Mouse (Mus musculus): ENCODE measurements around the gene Slco4a1.

Gene Slco4a1

GRCm38 (mm10) chr2:180501217-180501967, 45.3 kb downstream of the Slco4a1 start:
- CTCF ChIA-PET: no interaction called here

- CTCF ChIA-PET: no interaction called here
Observed at GRCm38 (mm10) chr2:180506281-180506680, 50.2 kb downstream of the Slco4a1 start.

DNA sequence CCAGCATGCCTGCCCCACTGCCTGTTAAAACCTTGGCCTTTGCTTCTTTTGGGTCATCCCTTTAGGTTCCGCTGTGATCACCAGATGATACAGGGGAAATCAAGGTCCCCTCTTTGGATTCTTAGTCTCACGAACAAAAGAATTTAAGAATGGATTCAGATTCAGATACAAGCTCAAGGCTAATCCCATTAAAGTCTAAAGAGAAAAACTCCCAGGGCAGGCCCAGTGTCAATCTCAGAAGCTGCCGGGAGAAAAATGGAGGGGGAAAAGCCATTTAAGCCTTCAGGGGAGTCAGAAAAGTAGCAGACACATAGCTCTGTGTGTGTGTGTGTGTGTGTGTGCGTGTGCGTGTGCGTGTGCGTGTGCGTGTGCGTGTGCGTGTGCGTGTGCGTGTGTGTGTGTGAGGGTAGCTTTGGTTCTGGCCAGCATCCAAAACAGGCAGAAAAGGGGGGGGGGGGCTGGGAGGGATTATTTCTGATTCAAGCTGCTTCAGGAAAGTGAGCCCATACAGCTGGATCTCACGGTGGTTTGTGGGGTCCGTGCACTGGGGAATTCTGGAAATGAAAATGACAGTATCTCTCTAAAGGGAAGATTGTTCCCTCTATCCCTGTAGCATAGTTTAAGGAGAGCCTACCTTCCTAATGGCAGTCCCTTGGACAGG, 52.5 kb downstream of the Slco4a1 start:
- CTCF ChIA-PET: no interaction called here

DNA sequence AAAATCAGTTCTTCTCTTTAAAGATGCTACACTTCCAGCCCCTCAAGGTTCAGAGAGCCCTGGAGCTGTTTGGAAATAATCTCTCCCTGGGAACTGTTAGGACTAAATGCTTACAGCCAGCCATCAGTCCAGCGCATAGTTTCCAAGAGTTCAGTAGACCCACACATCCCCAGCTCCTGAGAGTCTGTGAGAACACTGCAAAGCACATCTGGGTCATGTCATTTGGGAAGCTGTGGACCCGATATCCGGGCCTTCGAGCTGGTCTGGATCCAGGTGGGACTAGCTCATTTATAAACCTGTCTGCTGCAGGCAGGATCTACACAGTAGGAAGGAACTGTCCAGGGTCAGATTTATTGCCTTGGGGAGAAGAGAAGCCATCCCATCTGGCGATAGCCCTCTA, 54.8 kb downstream of the Slco4a1 start:
- CTCF ChIA-PET: no interaction called here

DNA sequence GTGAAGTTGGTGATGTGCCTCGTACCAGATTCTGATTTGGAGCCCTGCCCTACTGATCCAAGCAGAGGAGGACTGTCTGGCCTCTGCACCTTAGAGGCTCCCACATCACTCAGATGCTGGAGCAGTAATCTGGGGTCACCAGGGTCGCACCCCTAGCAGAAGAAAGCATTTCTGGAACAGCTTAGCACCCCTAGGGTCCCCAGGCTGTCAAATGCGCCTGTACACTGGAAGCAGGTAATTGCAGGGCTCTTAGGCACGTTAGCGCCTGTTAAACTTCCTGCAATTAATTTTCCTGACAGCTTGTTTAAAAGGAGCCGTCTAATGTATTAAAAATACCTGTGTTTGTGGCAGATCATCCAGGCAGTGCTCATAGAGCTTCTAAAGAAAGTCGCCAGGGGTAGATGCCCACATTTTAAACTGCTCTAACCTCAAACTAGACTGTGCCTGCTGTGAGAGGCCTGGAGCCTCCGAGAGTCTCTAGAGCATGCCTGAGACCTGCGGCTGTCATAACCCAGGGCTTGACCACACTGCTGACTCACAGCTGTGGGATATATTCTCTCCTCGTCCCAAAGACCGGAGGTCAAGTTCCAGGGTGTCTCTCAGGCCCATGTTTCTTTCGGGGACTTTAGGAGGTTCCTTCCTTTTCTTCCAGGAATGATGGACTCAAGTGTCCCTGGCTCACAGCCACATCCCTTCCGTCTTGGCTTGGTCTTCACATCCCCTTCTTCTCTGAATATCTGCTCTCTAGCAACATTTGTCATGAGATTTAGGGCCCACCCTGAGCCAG, 56.0 kb downstream of the Slco4a1 start:
- CTCF ChIA-PET: no interaction called here

DNA sequence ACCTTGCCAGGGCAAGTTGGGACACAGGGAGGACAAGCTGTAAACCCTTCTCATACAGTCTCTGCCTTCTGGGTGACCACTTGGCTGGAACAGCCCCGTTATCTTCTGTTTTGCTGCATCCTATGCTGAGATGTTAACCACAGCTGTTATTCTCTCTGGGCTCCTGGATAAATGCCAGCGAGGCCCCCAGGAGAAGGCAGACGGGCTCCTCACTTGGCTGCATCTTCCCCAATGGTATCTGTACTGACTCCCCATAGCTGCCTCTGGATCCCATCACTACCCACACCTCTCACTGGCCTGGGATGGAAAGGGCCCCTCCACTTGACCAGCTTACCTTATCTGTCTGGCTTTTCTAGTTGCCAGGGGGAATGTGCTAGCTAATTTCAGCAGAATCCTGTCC, 57.0 kb downstream of the Slco4a1 start:
- CTCF ChIA-PET: no interaction called here

DNA sequence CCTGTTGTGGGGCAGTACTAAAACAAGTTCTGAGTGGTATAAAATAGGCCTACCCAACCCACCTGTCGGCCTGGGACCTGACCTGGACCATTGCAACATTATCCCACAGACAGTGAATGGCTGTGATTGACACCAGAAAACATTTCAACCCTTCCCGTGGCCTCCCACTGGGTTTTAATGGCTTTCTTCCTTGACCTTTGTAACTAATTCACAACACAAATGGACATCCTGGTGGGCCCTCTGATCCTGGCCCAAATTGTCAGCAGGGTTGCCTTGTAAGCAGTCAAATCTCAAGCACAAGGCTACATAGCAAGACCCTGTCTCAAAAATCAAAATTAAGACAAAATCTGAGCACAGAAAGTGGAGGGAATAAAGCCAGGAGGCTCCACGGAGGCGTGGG, 57.8 kb downstream of the Slco4a1 start:
- CTCF ChIA-PET: no interaction called here

DNA sequence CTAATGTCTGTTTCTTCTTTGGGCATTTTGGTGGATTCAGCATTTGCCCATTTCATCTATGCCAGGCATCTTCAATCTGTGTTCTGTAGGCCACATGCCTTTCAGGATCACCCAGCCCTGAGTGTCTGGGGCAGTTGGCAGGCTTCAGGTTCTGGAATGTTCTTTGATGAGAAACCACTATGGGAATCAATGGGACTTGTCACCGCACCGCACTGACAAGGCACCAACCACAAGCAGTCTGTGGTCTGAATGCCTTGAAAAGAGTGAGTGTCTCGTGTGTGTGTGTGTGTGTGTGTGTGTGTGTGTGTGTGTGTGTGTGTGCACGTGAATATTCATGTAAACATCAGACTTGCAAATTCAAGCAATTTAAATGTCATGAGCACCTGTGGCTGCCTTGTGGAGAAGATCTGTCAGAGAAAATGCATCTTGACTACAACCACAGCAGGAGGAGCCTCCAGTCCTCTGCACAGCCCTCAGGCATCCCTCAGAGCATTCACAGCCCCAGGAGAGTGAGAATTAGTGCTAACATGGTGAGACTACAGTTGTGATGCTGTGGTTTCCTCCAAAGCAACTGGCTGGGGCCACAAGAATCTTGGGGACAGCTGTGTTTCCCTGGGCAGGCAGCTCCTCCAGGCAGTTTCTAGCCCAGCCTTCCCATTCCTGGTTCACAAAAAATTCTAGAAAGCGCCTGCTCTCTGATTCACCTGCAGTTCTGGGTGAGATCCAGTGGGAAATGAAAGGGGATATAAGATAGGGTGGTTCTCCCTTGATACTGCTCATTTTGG, 65.6 kb downstream of the Slco4a1 start:
- CTCF ChIA-PET: no interaction called here

DNA sequence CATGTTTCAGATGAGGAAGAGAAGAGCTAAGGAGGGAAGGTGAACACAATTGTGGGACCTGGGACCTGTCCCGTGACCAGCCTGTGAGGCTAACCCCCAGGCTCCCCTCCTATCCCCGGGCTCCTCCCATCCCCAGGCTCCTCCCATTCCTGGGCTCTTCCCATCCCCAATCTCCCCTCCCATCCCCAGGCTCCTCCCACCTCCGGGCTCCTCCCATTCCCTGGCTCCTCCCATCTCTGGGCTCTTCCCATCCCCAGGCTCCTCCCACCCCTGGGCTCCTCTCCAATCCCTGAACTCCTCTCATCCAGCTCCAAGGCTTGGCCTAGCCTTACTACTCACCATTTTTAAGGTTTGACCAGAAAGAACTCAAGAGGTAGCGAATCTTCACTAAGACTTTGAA, 66.8 kb downstream of the Slco4a1 start:
- CTCF ChIA-PET: no interaction called here
